Comparison of ENCODE assay signal across 32 mouse cellular contexts in the genomic region with DNA sequence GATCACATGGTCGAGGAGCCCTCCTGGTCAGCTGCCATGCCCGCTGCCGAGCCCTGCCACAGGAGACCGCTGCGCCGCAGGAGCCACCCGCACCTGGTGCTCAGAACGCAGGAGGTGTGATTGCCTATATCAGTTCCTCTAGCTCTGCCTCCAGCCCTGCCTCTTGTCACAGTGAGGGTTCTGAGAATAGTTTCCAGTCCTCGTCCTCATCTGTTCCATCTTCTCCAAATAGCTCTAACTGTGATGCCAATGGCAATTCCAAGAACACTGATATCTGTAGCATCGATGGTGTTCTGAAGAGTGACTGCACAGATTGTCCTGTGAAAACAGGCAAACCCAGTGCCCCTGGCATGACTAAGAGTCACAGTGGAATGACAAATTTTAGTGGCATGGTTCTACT. TPM values are rescaled to one million over a fixed set of nuclear protein-coding genes. Genes with fewer than 3 reads are reported as not detected.
DNase-seq lines count a peak whose midpoint lies in the region; ATAC-seq and TF ChIP-seq lines count a peak whose summit lies in the region.
"Had no signal": no experiment of that assay in that cellular context is flagged by ENCODE, and none has a peak within 500 bp of the region (broad histone marks: within the 10 kb centered on the region; RNA-seq: fewer than 3 reads in every experiment).

No protein-coding gene starts in this region.

- no peaks in the 10 kb centered on the region for H3K4me1 ChIP-seq in heart, adult 2 months (ENCODE audit: control insufficient read depth, insufficient read depth, low read length)
- H3K4me1 ChIP-seq: forebrain, embryonic 10.5 days; forebrain, embryonic 13.5 days; heart, embryonic 10.5 days; heart, embryonic 13.5 days had no signal

- ATAC-seq in frontal cortex, adult (ENCODE audit: low TSS enrichment) = peak; percentile 92
- ATAC-seq in megakaryocyte progenitor cell, adult 5-6 weeks (replicated peaks; ENCODE audit: poor library complexity) = no peak
- ATAC-seq: activated CD4-positive, CD25-positive, alpha-beta regulatory T cell, adult 4 months; forebrain, embryonic 13.5 days; forebrain, embryonic 16.5 days; hindbrain, postnatal 0 days; inflammation-experienced regulatory T-cells, adult 6 months had no signal

- H3K27ac ChIP-seq in heart, adult 2 months = no peak overlapping the region
- H3K27ac ChIP-seq: forebrain, embryonic 10.5 days; forebrain, embryonic 13.5 days; heart, embryonic 10.5 days; heart, embryonic 13.5 days; hindbrain, embryonic 14.5 days; hindbrain, postnatal 0 days had no signal

- no peak for DNase-seq in frontal cortex, postnatal 14 days (ENCODE audit: low spot score in 2 of 2)
- peak; percentile 73 for DNase-seq in heart, adult 11 months
- no peak for DNase-seq in heart, adult 2 months
- peak; percentile 1 to 53 for DNase-seq in left cerebral cortex, postnatal 25 days (ENCODE audit: low spot score in 2 of 2)
- no peak for DNase-seq in left cerebral cortex, postnatal 4 days
- DNase-seq in brain, adult 2 months (ENCODE audit: low read depth, low spot score) = peak; percentile 38
- DNase-seq: adrenal gland, adult 8-10 months; adrenal gland, postnatal 25 days; cerebellum, adult 18-20 months; cerebellum, adult 9-10 months; cerebellum, postnatal 14 days; gastrocnemius, postnatal 10 days; heart, adult 18-20 months; heart, postnatal 14 days; heart, postnatal 4 days had no signal

- no peaks in the 10 kb centered on the region for H3K27me3 ChIP-seq in heart, adult 2 months (ENCODE audit: control insufficient read depth, insufficient read depth, low read length)
- H3K27me3 ChIP-seq: forebrain, embryonic 13.5 days; heart, embryonic 13.5 days had no signal

- H3K36me3 ChIP-seq in heart, adult 2 months (ENCODE audit: control insufficient read depth, insufficient read depth, low read length) = no peaks in the 10 kb centered on the region
- H3K36me3 ChIP-seq: forebrain, embryonic 10.5 days; heart, embryonic 10.5 days; heart, embryonic 13.5 days had no signal

- TF ChIP-seq CTCF in heart, adult 2 months (IDR thresholded peaks at IDR 0.05) = no peak

- no peaks in the 10 kb centered on the region for H3K79me2 ChIP-seq in heart, adult 2 months (replicated peaks; ENCODE audit: control insufficient read depth, insufficient read depth, low read length)

- no peak overlapping the region for H3K9ac ChIP-seq in heart, adult 2 months (ENCODE audit: low read depth, low read length)
- H3K9ac ChIP-seq: forebrain, embryonic 13.5 days; heart, embryonic 13.5 days; hindbrain, embryonic 14.5 days had no signal

- WGBS in heart, adult 2 months = 91% methylated on average over 10 of the region's 10 CpGs

- TF ChIP-seq POLR2A in heart, adult 2 months (IDR thresholded peaks at IDR 0.05; ENCODE audit: insufficient read depth, low read depth, low read length) = no peak

- intact Hi-C loops in heart, adult 2 months (cut with DNase I) = no loop called here
- intact Hi-C loops in left cerebral cortex, postnatal 25 days (cut with DNase I) = no loop called here
- intact Hi-C loops in left cerebral cortex, postnatal 4 days (cut with DNase I) = no loop called here

- TF ChIP-seq EP300 in heart, adult 2 months (IDR thresholded peaks at IDR 0.05; ENCODE audit: insufficient read depth, low read depth, low read length) = no peak

- H3K4me3 ChIP-seq in heart, adult 2 months = no peak overlapping the region
- H3K4me3 ChIP-seq: forebrain, embryonic 10.5 days; forebrain, embryonic 13.5 days; heart, embryonic 10.5 days; heart, embryonic 13.5 days had no signal

RNA-seq across cellular contexts. Expression of a gene that starts 3.5 kb away (rescaled TPM):
- total RNA-seq in heart, adult 2 months (2021) = under 1 TPM; 0.13 to 0.30 TPM
- polyA plus RNA-seq in heart, adult 2 months (2012; rRNA removed) = 0.18 TPM in 1 of 2 replicates, not detected in the other
- total RNA-seq in left cerebral cortex, postnatal 25 days (2021) = 1 to 10 TPM; 1.5 to 1.8 TPM
- 1 to 10 TPM; 5.4 to 6.0 TPM for total RNA-seq in left cerebral cortex, postnatal 4 days (2021)
- total RNA-seq in megakaryocyte progenitor cell, adult 5-6 weeks (2015) = not detected in 2 replicates
- not detected in 2 replicates for total RNA-seq in megakaryocyte progenitor cell, adult 5-6 weeks (2017)
- total RNA-seq: ES-E14; gastrocnemius, adult 18-20 months; hindbrain, postnatal 0 days had no signal
- polyA plus RNA-seq: activated CD4-positive, CD25-positive, alpha-beta regulatory T cell, adult 4 months; embryonic facial prominence, embryonic 11.5 days; embryonic facial prominence, embryonic 14.5 days; forebrain, embryonic 10.5 days; forebrain, embryonic 13.5 days; forebrain, embryonic 16.5 days; heart, embryonic 13.5 days; heart, embryonic 16.5 days; hindbrain, embryonic 11.5 days; hindbrain, embryonic 14.5 days; hindbrain, postnatal 0 days; inflammation-experienced regulatory T-cells, adult 6 months had no signal

Comparison
In these comparisons a context has a peak if more than half of its experiments do, and no peak if none do; other contexts are left out.
1. DNase-seq: peak in heart, adult 11 months (single experiment), left cerebral cortex, postnatal 25 days (2 of 2) and brain, adult 2 months (single experiment); none in frontal cortex, postnatal 14 days (0 of 2), heart, adult 2 months (0 of 2) and left cerebral cortex, postnatal 4 days (single experiment).